Mouse (Mus musculus) layer of hippocampus, adult 9-11 months (tissue): ENCODE results near the gene Gm20737.
"Not testable (repeated sequence)": the region's sequence is repeated elsewhere in the genome, so short reads cannot be mapped to it uniquely, and the experiment has no call there.

Experiments
- DNase-seq: peaks from one replicate; pipeline ENCODE4 v3.0.0; 2022

Gene Gm20737

GRCm38 (mm10) chrY:10535942-10536341, at the start of gene Gm20737:
Gene Gm20737, minus strand, starts transcription at chrY:10536042.
- not testable (repeated sequence) for DNase-seq

GRCm38 (mm10) chrY:10553153-10553552, 17.3 kb upstream of the Gm20737 start, which contains the start of gene Gm21775:
Gene Gm21775, plus strand, starts transcription at chrY:10553453.
- not testable (repeated sequence) for DNase-seq
